Mouse (Mus musculus) lung, embryonic 15.5 days (tissue): Measurements from ENCODE around the gene Gm21972. TPM values are rescaled to one million over a fixed set of nuclear protein-coding genes. Genes with fewer than 3 reads are reported as not detected.

ENCODE experiments used
- ATAC-seq: fragments of 200-750 bp; cut with Nextera tagmentation; 2 replicates; pipeline ENCODE4 v1.8.0; 2017; ENCODE audit warnings: moderate number of reproducible peaks, borderline replicate concordance; ENCODE audit not compliant: low FRiP score, low TSS enrichment; ENCODE audit errors: extremely low read depth
- H3K27ac ChIP-seq: fragments of 300-500 bp; sonication (generic); 2 replicates; pipeline ENCODE4 v1.5.1; 2015; ENCODE audit warnings: moderate library complexity, mild to moderate bottlenecking, inconsistent platforms
- H3K27me3 ChIP-seq: fragments of 300-500 bp; sonication (generic); 2 replicates; pipeline ENCODE4 v1.6.1; 2015; ENCODE audit warnings: inconsistent platforms
- H3K36me3 ChIP-seq: fragments of 300-500 bp; sonication (generic); 2 replicates; pipeline ENCODE4 v1.6.1; 2015; ENCODE audit warnings: inconsistent platforms
- H3K4me1 ChIP-seq: fragments of 300-500 bp; sonication (generic); 2 replicates; pipeline ENCODE4 v1.6.1; 2015; ENCODE audit warnings: inconsistent platforms
- H3K4me2 ChIP-seq: fragments of 300-500 bp; sonication (generic); 2 replicates; pipeline ENCODE4 v1.6.1; 2015; ENCODE audit warnings: inconsistent platforms, mild to moderate bottlenecking, moderate library complexity
- H3K4me3 ChIP-seq: fragments of 300-500 bp; sonication (generic); 2 replicates; pipeline ENCODE4 v1.5.1; 2015; ENCODE audit warnings: mild to moderate bottlenecking, inconsistent platforms
- H3K9ac ChIP-seq: fragments of 300-500 bp; sonication (generic); 2 replicates; pipeline ENCODE4 v1.6.1; 2015; ENCODE audit warnings: inconsistent platforms
- H3K9me3 ChIP-seq: fragments of 300-500 bp; sonication (generic); 2 replicates; pipeline ENCODE4 v1.6.1; 2016; ENCODE audit warnings: inconsistent platforms
- WGBS: fragments of 180-500 bp; shearing (Covaris S2); methylation state at CpG from one replicate; pipeline ENCODE4 v1.1.7; 2015; 5-methylcytosine and 5-hydroxymethylcytosine counted together
- polyA plus RNA-seq: library from polyadenylated mRNA; unstranded; fragments of >200 nt; fragmentation: Nextera tagmentation; extraction: Ambion mirVana; gene quantifications from 2 replicates; pipeline ENCODE4 v1.2.1, GENCODE M21; 2015

Gm21972 gene
- polyA plus RNA-seq, 1 experiment from 2014 or later, result 0.44 TPM

GRCm38 (mm10) chr1:86199026-86199425 lies 65.6 kb downstream of the Gm21972 start:
- 78% methylated on average over 5 of the region's 5 CpGs for WGBS
- Histone ChIP-seq H3K27ac (no peak overlapping the region), H3K4me2 (no peak overlapping the region), H3K4me1 (no peaks in the 10 kb centered on the region), H3K27me3 (no peaks in the 10 kb centered on the region), H3K36me3 (peaks cover 33% of the 10 kb centered on the region; the same call in 1 of the 2 replicates), H3K4me3 (no peak overlapping the region), H3K9ac (no peak overlapping the region), H3K9me3 (no peaks in the 10 kb centered on the region)
- no peak for ATAC-seq

- no peak overlapping the region for H3K4me3 ChIP-seq
- no peaks in the 10 kb centered on the region for H3K4me1 ChIP-seq
- peaks cover 34% of the 10 kb centered on the region; the same call in 1 of the 2 replicates for H3K36me3 ChIP-seq
- no peak overlapping the region for H3K9ac ChIP-seq
- no peaks in the 10 kb centered on the region for H3K9me3 ChIP-seq
- no peak overlapping the region for H3K4me2 ChIP-seq
- no peak overlapping the region for H3K27ac ChIP-seq
- H3K27me3 ChIP-seq, result no peaks in the 10 kb centered on the region
- no peak for ATAC-seq
Observed at GRCm38 (mm10) chr1:86201312-86201711, 67.9 kb downstream of the Gm21972 start.

GRCm38 (mm10) chr1:86202617-86203219 lies 69.3 kb downstream of the Gm21972 start:
- no peak overlapping the region for H3K27ac ChIP-seq
- H3K36me3 ChIP-seq, result peaks cover 33% of the 10 kb centered on the region; the same call in 1 of the 2 replicates

GRCm38 (mm10) chr1:86210676-86211075 lies 77.2 kb downstream of the Gm21972 start:
- no peak overlapping the region for H3K27ac ChIP-seq
- H3K4me1 ChIP-seq, result no peaks in the 10 kb centered on the region
- no peaks in the 10 kb centered on the region for H3K9me3 ChIP-seq
- no peaks in the 10 kb centered on the region for H3K27me3 ChIP-seq
- no peak for ATAC-seq
- H3K9ac ChIP-seq, result no peak overlapping the region
- 82% methylated on average over 7 of the region's 7 CpGs for WGBS
- no peak overlapping the region for H3K4me3 ChIP-seq
- H3K36me3 ChIP-seq, result peaks cover 17% of the 10 kb centered on the region; the same call in 1 of the 2 replicates
- no peak overlapping the region for H3K4me2 ChIP-seq

More at GRCm38 (mm10) chr1:86202617-86203219, 69.3 kb downstream of the Gm21972 start:
- Histone ChIP-seq H3K4me2 (no peak overlapping the region), H3K4me3 (no peak overlapping the region), H3K4me1 (no peaks in the 10 kb centered on the region), H3K9ac (no peak overlapping the region), H3K27me3 (no peaks in the 10 kb centered on the region), H3K9me3 (no peaks in the 10 kb centered on the region)
- 74% methylated on average over 9 of the region's 9 CpGs for WGBS
- ATAC-seq, result no peak

GRCm38 (mm10) chr1:86211498-86211897 lies 78.1 kb downstream of the Gm21972 start:
- Histone ChIP-seq H3K36me3 (peaks cover 17% of the 10 kb centered on the region; the same call in 1 of the 2 replicates), H3K27ac (no peak overlapping the region), H3K9ac (no peak overlapping the region), H3K9me3 (no peaks in the 10 kb centered on the region), H3K4me2 (no peak overlapping the region), H3K27me3 (no peaks in the 10 kb centered on the region), H3K4me1 (no peaks in the 10 kb centered on the region), H3K4me3 (no peak overlapping the region)
- no peak for ATAC-seq
- WGBS, result 97% methylated on average over 1 of the region's 1 CpGs

Other genes starting within 250 kb of the Gm21972 start
- 208 and 219 TPM in 2 replicates for gene Itm2c, start 239.4 kb upstream of the Gm21972 start, polyA plus RNA-seq
- gene 4933407L21Rik, start 205.2 kb upstream of the Gm21972 start, polyA plus RNA-seq, result 0.14 and 0.47 TPM in 2 replicates
- gene Gpr55, start 172.6 kb upstream of the Gm21972 start, polyA plus RNA-seq, result 0.09 TPM in 1 of 2 replicates, not detected in the other
- not detected in 2 replicates for gene Spata3, start 116.8 kb upstream of the Gm21972 start, polyA plus RNA-seq
- gene 2810459M11Rik, start 87.8 kb upstream of the Gm21972 start, polyA plus RNA-seq, result 1.2 TPM in 2 replicates
- gene Psmd1, start 69.2 kb upstream of the Gm21972 start, polyA plus RNA-seq, result 172 and 176 TPM in 2 replicates
- gene Htr2b, start 21.7 kb upstream of the Gm21972 start, polyA plus RNA-seq, result 0.20 and 0.29 TPM in 2 replicates
- 20.3 and 22.9 TPM in 2 replicates for gene Armc9, start 21.1 kb downstream of the Gm21972 start, polyA plus RNA-seq
- 4.5 and 5.6 TPM in 2 replicates for gene B3gnt7, start 169.2 kb downstream of the Gm21972 start, polyA plus RNA-seq
- 342 and 365 TPM in 2 replicates for gene Ncl, start 225.8 kb downstream of the Gm21972 start, polyA plus RNA-seq